Mouse (Mus musculus) hindbrain, embryonic 10.5 days (tissue): Measurements from ENCODE around the gene Tmem121b. TPM values are rescaled to one million over a fixed set of nuclear protein-coding genes. Genes with fewer than 3 reads are reported as not detected.

Experiments used
- DNase-seq: peaks from one replicate; pipeline ENCODE4 v3.0.0-alpha.2; 2017; ENCODE audit warnings: low spot score
- H3K27ac ChIP-seq: fragments of 300-500 bp; sonication (generic); 2 replicates; pipeline ENCODE4 v1.5.1; 2016; ENCODE audit warnings: mild to moderate bottlenecking, moderate library complexity
- H3K27me3 ChIP-seq: fragments of 300-500 bp; sonication (generic); 2 replicates; pipeline ENCODE4 v1.6.1; 2016; ENCODE audit warnings: mild to moderate bottlenecking; ENCODE audit not compliant: poor library complexity, insufficient read depth, severe bottlenecking
- H3K36me3 ChIP-seq: fragments of 300-500 bp; sonication (generic); 2 replicates; pipeline ENCODE4 v1.6.1; 2016; ENCODE audit warnings: mild to moderate bottlenecking, moderate library complexity
- H3K4me1 ChIP-seq: fragments of 300-500 bp; sonication (generic); replicated peaks from 2 replicates; pipeline ENCODE4 v1.6.1; 2016; ENCODE audit warnings: mild to moderate bottlenecking
- H3K4me3 ChIP-seq: fragments of 300-500 bp; sonication (generic); 2 replicates; pipeline ENCODE4 v1.5.1; 2016; ENCODE audit warnings: mild to moderate bottlenecking, moderate library complexity
- H3K9me3 ChIP-seq: fragments of 300-500 bp; sonication (generic); 2 replicates; pipeline ENCODE4 v1.6.1; 2016; ENCODE audit warnings: mild to moderate bottlenecking, moderate library complexity
- WGBS: fragments of 180-500 bp; shearing (Covaris S2); methylation state at CpG from one replicate; pipeline ENCODE4 v1.1.7; 2016; 5-methylcytosine and 5-hydroxymethylcytosine counted together
- polyA plus RNA-seq: library from polyadenylated mRNA; unstranded; fragments of >200 nt; fragmentation: Nextera tagmentation; extraction: Ambion mirVana; gene quantifications from 2 replicates; pipeline ENCODE4 v1.2.1, GENCODE M21; 2016

Gene Tmem121b
- polyA plus RNA-seq, 1 experiment from 2014 or later: 1.1 TPM

GRCm38 (mm10) chr6:120516879-120517278 lies 23.3 kb upstream of the Tmem121b start:
- Histone ChIP-seq H3K9me3 (no peaks in the 10 kb centered on the region), H3K27me3 (no peaks in the 10 kb centered on the region), H3K27ac (peak overlapping the region; percentile 35; the same call in 1 of the 2 replicates), H3K4me3 (no peak overlapping the region), H3K36me3 (peaks cover 94% of the 10 kb centered on the region), H3K4me1 (no peaks in the 10 kb centered on the region)
- no peak for DNase-seq
- 89% methylated on average over 6 of the region's 6 CpGs for WGBS

GRCm38 (mm10) chr6:120516422-120516821 lies 22.8 kb upstream of the Tmem121b start:
- Histone ChIP-seq H3K27me3 (no peaks in the 10 kb centered on the region), H3K27ac (no peak overlapping the region), H3K4me3 (no peak overlapping the region), H3K9me3 (no peaks in the 10 kb centered on the region), H3K36me3 (peaks cover 94% of the 10 kb centered on the region), H3K4me1 (no peaks in the 10 kb centered on the region)
- no peak for DNase-seq
- 93% methylated on average over 4 of the region's 4 CpGs for WGBS

GRCm38 (mm10) chr6:120511212-120511611 lies 17.6 kb upstream of the Tmem121b start:
- DNase-seq: no peak
- Histone ChIP-seq H3K36me3 (peaks cover 86% of the 10 kb centered on the region), H3K9me3 (no peaks in the 10 kb centered on the region), H3K4me3 (no peak overlapping the region), H3K27me3 (no peaks in the 10 kb centered on the region), H3K4me1 (no peaks in the 10 kb centered on the region), H3K27ac (no peak overlapping the region)
- WGBS: 88% methylated on average over 6 of the region's 6 CpGs

- no peaks in the 10 kb centered on the region for H3K4me1 ChIP-seq
- H3K4me3 ChIP-seq: no peak overlapping the region
- no peaks in the 10 kb centered on the region for H3K27me3 ChIP-seq
- 91% methylated on average over 8 of the region's 8 CpGs for WGBS
- no peaks in the 10 kb centered on the region for H3K9me3 ChIP-seq
- H3K27ac ChIP-seq: no peak overlapping the region
- DNase-seq: no peak
- H3K36me3 ChIP-seq: peaks cover 80% of the 10 kb centered on the region
These were observed 16.8 kb upstream of the Tmem121b start for GRCm38 (mm10) chr6:120510425-120510824.

GRCm38 (mm10) chr6:120509975-120510374 lies 16.4 kb upstream of the Tmem121b start:
- DNase-seq: no peak
- WGBS: 91% methylated on average over 7 of the region's 7 CpGs
- Histone ChIP-seq H3K4me3 (no peak overlapping the region), H3K27me3 (no peaks in the 10 kb centered on the region), H3K27ac (no peak overlapping the region), H3K4me1 (no peaks in the 10 kb centered on the region), H3K9me3 (no peaks in the 10 kb centered on the region), H3K36me3 (peaks cover 76% of the 10 kb centered on the region)

GRCm38 (mm10) chr6:120508645-120509044 lies 15.0 kb upstream of the Tmem121b start:
- WGBS: 91% methylated on average over 4 of the region's 4 CpGs
- no peak overlapping the region for H3K27ac ChIP-seq

GRCm38 (mm10) chr6:120505531-120505930 lies 11.9 kb upstream of the Tmem121b start:
- WGBS: 82% methylated on average over 4 of the region's 4 CpGs
- no peak for DNase-seq
- no peak overlapping the region for H3K4me3 ChIP-seq

More at GRCm38 (mm10) chr6:120508645-120509044, 15.0 kb upstream of the Tmem121b start:
- H3K4me3 ChIP-seq: no peak overlapping the region
- DNase-seq: no peak
- no peaks in the 10 kb centered on the region for H3K27me3 ChIP-seq
- peaks cover 64% of the 10 kb centered on the region for H3K36me3 ChIP-seq
- H3K9me3 ChIP-seq: no peaks in the 10 kb centered on the region
- no peaks in the 10 kb centered on the region for H3K4me1 ChIP-seq

GRCm38 (mm10) chr6:120504051-120504450 lies 10.4 kb upstream of the Tmem121b start:
- Histone ChIP-seq H3K27ac (no peak overlapping the region), H3K36me3 (peaks cover 20% of the 10 kb centered on the region), H3K27me3 (no peaks in the 10 kb centered on the region), H3K4me3 (no peak overlapping the region), H3K4me1 (no peaks in the 10 kb centered on the region), H3K9me3 (peaks cover 7% of the 10 kb centered on the region; the same call in 1 of the 2 replicates)
- 79% methylated on average over 3 of the region's 3 CpGs for WGBS
- no peak for DNase-seq

More at GRCm38 (mm10) chr6:120505531-120505930, 11.9 kb upstream of the Tmem121b start:
- H3K4me1 ChIP-seq: no peaks in the 10 kb centered on the region
- H3K9me3 ChIP-seq: peaks cover 3% of the 10 kb centered on the region; the same call in 1 of the 2 replicates
- H3K27ac ChIP-seq: no peak overlapping the region
- no peaks in the 10 kb centered on the region for H3K27me3 ChIP-seq
- peaks cover 35% of the 10 kb centered on the region for H3K36me3 ChIP-seq

GRCm38 (mm10) chr6:120496544-120496943 lies 2.9 kb upstream of the Tmem121b start:
- WGBS: 69% methylated on average over 3 of the region's 3 CpGs
- no peak for DNase-seq
- peaks cover 7% of the 10 kb centered on the region; the same call in 1 of the 2 replicates for H3K9me3 ChIP-seq
- H3K27ac ChIP-seq: no peak overlapping the region
- H3K36me3 ChIP-seq: no peaks in the 10 kb centered on the region
- H3K27me3 ChIP-seq: peaks cover 37% of the 10 kb centered on the region
- peaks cover 41% of the 10 kb centered on the region for H3K4me1 ChIP-seq
- no peak overlapping the region for H3K4me3 ChIP-seq

GRCm38 (mm10) chr6:120492499-120493373 lies 871 bp downstream of the Tmem121b start:
- peak overlapping the region; percentile 76 for H3K4me3 ChIP-seq
- no peaks in the 10 kb centered on the region for H3K9me3 ChIP-seq
- DNase-seq: peak; percentile 57
- H3K4me1 ChIP-seq: peaks cover 62% of the 10 kb centered on the region
- no peaks in the 10 kb centered on the region for H3K36me3 ChIP-seq
- H3K27ac ChIP-seq: peak overlapping the region; percentile 93
- WGBS: 1% methylated on average over 95 of the region's 95 CpGs
- H3K27me3 ChIP-seq: peaks cover 57% of the 10 kb centered on the region

- Histone ChIP-seq H3K9me3 (no peaks in the 10 kb centered on the region), H3K27me3 (peaks cover 57% of the 10 kb centered on the region), H3K36me3 (no peaks in the 10 kb centered on the region), H3K4me3 (peak overlapping the region; percentile 76), H3K27ac (0 out of 2 replicates have a peak overlapping the region, but pooled peaks have one; percentile 93), H3K4me1 (peaks cover 62% of the 10 kb centered on the region)
- DNase-seq: no peak
- 8% methylated on average over 22 of the region's 22 CpGs for WGBS
These were observed 1.6 kb downstream of the Tmem121b start for GRCm38 (mm10) chr6:120491862-120492498.

GRCm38 (mm10) chr6:120491064-120491463 lies 2.5 kb downstream of the Tmem121b start:
- Histone ChIP-seq H3K27me3 (peaks cover 57% of the 10 kb centered on the region), H3K4me1 (peaks cover 58% of the 10 kb centered on the region), H3K27ac (no peak overlapping the region), H3K36me3 (no peaks in the 10 kb centered on the region), H3K4me3 (peak overlapping the region; percentile 76; the same call in 1 of the 2 replicates), H3K9me3 (no peaks in the 10 kb centered on the region)
- 42% methylated on average over 7 of the region's 7 CpGs for WGBS
- no peak for DNase-seq

GRCm38 (mm10) chr6:120489461-120489860 lies 4.1 kb downstream of the Tmem121b start:
- 66% methylated on average over 2 of the region's 2 CpGs for WGBS

More at GRCm38 (mm10) chr6:120489461-120489860, 4.1 kb downstream of the Tmem121b start:
- H3K27ac ChIP-seq: no peak overlapping the region
- H3K9me3 ChIP-seq: no peaks in the 10 kb centered on the region
- no peaks in the 10 kb centered on the region for H3K36me3 ChIP-seq
- peaks cover 50% of the 10 kb centered on the region for H3K4me1 ChIP-seq
- H3K27me3 ChIP-seq: peaks cover 49% of the 10 kb centered on the region
- H3K4me3 ChIP-seq: no peak overlapping the region
- DNase-seq: no peak
